Mouse (Mus musculus) gonadal fat pad, adult 2 months (tissue): ENCODE measurements around the gene B9d1. TPM values are rescaled to one million over a fixed set of nuclear protein-coding genes. Genes with fewer than 3 reads are reported as not detected.

ENCODE experiments used
- DNase-seq: peaks from one replicate; pipeline ENCODE4 v3.0.0-alpha.2; 2012; ENCODE audit warnings: low read depth
- polyA plus RNA-seq: library from polyadenylated mRNA; depleted of rRNA; stranded (reverse); fragments of >200 nt; gene quantifications from 2 replicates; pipeline ENCODE4 v1.2.3, GENCODE M21; 2012

B9d1 gene
- polyA plus RNA-seq, 1 experiment, result 32.2 TPM

DNA sequence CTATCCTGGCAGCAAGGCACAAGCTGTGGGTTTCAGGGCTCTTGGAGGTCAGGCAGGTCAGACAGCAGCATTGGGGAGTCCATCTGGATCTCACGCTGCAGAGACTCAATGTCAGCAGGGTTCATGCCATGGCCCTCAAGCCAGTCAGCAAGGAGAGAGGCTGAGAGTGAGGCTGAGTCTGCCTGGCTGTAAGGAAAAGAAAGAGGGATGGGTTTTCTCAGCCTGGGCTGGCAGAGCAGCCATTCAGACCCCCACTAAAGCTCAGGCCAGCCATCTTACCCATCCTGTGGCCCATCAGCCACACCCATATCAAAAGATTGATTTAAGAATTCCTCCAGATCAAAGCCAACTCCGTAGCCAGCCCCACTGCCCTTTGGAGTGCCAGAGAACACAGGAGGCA is 15.9 kb upstream of the B9d1 start:
- DNase-seq, result no peak

DNA sequence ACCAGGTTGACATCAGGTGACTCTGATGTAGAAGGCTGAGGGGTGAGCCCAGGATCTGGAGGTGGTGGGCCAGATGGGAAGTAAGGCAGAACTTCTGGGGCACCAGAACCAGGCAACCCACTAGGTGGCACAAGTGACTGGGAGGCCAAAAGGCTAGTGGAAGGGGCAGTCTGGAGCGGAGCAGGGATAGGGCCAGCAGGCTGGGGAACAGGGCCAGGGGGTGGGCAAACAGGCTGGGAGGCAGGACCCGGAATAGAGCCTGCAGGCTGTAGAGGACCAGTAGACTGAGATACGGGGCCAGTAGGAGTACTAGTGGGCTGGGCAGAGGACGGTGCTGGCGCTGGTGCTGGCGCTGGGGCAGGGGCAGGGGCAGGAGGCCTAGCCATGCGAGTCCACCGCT is 15.1 kb upstream of the B9d1 start:
- DNase-seq, result no peak

DNA sequence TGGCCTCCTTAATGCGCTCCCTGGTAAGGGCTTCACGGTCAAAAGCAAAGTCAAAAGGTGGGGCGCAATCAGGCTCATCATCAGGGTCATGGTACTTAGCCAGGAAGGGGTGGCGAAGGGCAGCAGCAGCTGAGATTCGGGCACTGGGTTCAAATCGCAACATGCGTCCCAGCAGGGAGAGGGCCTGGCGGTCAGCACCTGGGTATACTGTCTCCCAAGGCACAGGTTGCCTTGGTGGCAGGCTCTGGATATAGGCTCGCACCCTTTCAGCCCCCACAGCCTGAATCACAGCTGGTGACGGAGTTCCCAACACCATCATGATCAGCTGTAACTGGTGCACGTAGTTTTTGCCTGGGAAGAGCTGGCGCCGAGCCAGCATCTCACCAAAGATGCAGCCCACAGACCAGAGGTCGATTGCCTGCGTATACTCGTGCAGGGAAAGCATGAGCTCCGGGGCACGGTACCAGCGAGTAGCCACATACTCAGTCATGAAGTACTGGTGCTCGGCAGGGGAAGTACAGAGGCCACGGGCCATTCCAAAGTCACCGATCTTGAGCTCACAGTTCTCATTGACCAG is 13.9 kb upstream of the B9d1 start:
- no peak for DNase-seq

DNA sequence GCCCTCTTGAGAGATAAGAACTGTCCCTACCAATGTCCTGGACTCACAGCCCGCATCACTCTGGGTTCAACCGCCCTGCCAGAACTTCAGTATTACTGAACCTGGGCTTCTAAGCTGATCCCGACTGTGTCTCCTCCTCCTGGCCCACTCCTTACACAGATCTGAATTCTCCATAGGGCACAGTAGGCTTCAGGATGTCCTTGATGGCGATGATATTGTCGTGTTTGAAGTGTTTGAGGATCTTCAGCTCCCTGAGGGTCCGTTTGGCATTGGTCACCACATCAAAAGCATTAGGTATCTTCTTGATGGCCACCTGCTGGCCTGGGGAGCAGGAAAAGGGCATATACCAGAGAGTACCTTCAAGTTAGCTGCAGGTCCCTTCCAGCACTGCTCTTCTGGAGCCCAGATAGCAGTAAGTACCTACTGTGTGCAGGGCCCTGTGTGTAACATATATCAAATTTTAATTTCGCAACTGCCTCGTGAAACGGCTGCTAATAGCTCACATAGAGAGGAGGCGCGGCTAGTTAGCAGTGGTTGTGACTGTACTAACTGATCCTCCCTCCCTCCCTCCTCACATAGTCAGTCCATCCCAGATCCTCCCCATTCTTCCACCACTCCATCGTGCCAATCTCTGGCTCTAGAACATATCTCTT is 12.1 kb upstream of the B9d1 start:
- DNase-seq, result no peak

DNA sequence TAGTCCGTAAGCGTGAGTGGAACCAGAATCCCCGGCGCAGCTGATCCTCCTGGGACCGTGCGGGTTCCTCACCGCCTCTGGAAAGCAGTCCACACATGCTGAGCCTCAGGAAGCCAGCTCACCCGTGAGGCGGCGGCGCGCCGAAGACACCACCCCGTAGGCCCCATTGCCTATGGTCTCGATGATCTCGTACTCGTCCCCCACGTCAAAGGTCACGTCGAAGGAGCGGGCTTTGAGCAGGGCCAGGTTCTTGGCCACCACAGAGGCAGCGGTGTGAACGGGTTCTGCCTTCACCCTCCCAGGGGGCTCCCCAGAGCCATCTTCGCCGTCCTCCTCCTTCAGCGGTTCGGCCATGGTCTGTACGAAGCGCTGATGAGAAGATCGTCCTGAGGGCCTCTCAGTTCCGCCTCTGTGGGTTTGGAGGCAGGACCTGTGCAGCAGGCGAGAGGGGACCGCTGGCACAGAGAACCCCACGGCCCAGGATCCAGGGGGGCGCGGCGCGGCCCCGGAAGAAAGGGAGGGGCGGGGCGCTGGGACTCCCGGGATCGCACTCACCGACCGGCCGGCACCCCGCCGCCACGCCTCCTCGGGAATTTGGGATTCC is 11.3 kb upstream of the B9d1 start:
- no peak for DNase-seq

DNA sequence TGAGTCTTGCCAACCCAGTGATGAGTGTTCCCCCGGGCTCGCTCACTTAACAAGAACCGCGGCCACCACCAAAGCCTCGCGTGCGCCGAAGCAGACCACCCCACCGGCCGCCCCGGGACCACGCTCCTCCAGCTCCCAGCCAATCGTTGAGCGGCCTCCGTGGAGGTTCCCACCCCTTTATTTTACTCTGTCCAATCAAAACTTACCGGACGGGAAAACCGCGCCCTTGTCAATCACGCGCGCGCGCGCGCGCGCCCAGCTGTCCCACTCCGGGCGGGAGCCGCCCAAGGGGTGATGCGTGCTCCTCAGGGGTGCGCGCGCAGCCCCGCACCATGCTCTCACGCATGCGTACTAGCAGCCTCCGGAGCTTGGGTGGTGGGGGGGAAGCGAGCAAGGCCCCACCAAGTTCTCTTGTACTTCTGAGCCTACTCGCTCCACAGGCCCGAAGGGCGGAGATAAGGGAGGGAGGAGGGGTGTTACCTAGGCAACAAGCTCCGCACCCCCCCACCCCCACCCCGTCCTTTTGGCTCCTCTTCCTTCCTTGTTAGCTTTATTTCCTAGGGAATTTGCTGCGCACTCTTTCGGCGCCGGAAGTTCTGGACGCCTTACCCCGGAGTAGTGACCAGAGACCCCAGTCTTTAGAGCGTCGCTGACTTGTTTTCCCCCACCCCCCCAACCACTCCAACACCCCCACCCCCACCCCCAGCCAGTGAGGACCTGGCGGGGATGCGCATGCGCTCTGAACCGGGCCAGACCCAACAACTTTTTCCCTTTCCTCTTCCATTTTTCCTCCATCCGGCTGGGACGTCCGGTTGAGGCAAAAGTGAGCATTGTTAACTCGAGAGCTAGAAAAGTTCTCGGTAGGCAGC is 10.6 kb upstream of the B9d1 start, which contains the start of gene Mapk7:
Mapk7 (minus strand) TSS at position 278 of the 869 bp plus-strand sequence.
- peak; percentile 58 for DNase-seq

DNA sequence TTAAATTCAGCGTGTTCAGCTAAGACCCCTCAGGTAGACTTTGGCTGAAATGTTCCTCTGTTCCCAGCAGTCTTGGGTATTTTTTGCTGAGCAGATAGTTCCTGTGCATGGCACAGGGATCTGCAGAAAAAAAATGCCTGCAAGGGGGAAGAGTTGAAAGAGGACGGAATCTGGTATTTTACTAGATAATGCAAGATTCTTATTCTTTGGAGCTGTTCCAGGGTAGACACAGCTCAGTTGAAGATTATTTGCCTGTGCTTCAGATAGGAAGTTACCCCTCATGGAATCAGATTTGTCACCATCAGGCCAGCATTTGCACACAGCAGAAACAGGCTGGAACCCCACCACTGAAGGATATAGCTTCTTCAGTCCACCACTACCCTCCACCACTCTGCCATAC is 9.4 kb upstream of the B9d1 start:
- DNase-seq, result no peak

DNA sequence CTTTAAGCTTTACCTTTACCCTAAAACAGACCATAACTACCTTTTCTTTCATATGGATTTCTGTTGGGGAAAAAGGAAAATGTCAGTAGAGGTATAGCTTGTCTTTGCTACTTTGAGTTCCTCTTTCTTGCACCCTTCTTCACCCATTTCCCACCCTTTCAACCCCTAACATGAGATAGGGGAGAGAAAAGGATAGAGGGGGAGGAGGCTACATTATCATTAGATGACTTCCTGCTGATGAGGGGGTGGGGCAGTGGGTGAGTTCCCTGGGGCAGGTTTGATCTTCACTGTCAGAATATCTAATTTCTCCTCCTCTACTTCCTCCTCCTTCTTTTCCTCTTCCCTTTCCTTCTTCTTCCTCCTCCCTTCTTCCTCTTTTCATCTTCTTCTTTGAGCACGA is 7.5 kb upstream of the B9d1 start:
- DNase-seq, result no peak

DNA sequence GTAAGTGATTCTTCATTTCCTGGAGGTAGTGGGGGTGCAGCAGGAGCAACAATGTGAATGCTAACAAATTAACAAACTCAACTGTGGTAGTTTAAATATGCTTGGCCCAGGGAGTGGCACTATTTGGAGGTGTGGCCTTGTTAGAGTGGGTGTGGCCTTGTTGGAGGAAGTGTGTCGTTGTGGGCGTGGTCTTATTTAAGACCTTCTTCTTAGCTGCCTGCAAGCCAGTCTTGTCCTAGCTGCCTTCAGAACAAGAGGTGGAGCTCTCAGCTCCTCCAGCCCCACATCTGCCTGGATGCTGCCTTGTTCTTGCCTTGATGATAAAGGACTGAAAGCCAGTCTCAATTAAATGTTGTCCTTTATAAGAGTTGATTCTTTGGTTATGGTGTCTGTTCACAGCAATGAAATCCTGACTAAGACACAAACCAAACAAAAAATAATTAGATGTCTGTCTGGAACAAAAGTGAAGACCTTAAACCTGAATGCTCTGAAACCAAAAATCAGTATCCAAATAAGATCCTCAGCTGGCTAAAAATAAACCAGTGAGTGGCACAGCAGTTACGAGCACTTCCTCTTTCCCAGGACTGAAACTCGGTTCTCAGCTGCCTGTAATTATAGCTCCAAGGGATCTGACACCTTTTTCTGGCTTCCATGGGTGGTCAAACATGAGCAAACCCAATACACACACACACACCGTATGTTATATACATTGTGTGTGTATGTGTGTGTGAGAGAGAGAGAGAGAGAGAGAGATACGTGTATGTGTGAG is 6.0 kb upstream of the B9d1 start:
- no peak for DNase-seq

DNA sequence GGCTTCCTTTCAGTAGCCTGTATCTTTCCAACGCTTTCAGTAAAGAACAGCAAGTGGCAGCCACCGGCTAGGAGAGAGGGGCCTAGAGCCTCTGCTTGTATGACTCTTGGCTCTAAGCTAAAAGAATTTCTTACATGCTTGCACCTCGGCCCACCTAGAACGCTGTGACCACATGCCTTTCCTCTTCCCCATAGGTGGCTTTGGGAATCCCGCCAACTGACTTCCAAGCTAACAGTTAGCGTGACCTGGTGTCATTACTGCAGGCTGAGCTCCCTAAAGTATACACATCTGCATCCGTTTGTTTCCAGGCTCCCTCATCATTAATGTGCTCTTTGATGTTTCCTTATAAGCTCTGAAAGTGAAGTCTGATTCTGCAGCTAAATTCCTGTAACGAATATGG is 1.0 kb upstream of the B9d1 start:
- DNase-seq, result no peak

DNA sequence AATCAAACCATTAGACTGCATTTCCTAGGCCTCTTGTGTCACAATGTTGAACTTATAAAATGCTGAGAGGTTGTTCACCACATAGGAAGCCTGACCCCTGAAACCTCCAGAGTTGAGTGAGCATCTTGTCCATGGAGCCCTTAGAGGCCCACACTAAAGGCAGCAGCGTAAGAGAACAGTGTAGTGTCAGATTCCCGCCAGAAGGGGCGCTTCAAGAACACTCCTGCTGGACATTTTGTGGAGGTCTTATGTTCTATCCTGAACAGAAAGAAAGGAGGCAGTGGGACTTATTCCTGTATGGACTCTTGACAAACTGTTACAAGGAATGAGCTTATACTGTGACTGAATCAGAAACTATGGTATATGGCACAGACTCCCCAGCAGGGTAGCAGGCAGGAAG is 10.0 kb downstream of the B9d1 start:
- DNase-seq, result no peak

DNA sequence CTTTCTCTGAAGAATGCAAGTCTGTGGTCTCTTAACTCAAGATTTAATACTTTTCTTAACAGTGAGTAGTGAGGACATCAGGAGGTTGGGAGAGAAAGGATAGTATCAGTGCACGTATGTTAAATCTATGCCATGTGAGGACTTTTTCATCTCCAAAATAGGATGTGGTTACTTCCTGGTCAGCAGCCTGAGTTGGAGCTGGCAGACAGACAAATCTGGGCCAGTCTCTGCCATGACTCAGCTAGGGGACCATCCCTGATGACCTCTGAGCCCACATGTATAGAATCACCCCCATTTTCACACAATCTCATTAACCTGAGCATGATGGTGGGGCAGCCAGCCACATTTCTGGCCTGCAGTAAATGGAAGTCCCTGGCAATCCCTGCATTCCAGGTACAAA is 13.0 kb downstream of the B9d1 start:
- DNase-seq, result no peak

DNA sequence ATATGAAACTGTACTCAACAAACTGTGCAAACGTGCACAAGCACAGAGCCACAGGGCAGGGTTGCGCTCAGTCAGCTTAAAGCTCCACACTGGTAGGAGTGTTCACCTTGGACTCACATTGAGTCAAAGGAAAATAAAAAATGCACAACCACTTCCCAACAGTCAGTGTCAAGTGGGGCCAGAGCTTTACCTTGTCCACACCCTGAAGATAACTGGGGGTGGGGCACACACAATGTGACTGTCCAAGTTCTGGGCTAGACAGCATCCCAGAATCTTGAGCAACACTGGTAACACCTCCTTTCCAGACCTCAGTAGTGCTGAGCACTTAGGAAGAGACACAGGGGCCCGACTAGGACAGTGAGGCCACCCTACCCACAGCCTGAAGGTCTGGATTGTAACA is 13.9 kb downstream of the B9d1 start:
- DNase-seq, result no peak

DNA sequence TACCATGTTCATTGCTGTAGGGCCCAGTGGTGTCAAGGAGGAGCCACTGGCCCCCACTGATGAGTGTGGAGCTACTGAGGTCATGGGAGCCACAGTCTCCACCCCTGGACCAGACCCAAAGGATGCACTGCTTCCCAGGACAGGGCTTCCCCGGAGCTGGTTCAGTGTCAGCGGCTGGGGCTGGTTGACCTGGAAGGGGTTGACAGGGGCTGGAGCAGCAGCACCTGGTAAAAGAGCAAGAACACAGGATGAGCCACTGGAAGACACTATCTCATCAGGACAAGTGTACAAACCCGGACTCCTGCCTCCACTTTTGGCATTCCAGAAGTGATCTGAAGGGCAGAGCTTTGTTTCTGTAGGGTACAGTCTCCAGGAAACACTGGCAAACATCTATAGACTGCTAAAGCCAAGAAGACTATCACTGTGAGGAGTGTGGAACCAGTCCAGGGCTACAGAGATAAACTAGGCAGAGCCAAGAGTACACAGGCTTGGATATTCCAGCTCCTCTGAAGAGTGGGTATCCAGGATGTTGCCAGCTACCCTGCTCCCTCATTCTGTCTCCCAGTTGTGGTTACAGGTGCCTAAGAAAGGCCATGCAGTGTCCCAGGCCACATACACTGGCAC is 14.7 kb downstream of the B9d1 start:
- DNase-seq, result no peak

DNA sequence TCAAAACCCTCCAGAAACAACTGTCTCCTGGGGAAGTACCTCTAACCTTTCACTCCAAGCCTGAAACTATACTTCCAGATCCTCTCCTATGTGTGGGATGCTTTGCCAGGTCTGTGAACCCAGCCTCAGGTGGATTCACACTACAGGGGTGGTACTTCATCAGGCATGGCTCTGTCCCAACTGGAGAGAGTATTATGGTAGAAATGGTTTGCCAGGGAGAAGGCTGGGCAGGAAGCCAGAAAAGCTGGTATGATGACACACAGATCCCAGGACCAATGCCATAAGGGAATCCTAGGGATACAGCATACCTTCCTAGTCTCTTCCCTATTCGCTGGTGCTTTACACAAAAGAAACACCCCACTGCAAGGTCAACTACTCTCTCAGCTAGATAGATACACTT is 21.9 kb downstream of the B9d1 start:
- no peak for DNase-seq

DNA sequence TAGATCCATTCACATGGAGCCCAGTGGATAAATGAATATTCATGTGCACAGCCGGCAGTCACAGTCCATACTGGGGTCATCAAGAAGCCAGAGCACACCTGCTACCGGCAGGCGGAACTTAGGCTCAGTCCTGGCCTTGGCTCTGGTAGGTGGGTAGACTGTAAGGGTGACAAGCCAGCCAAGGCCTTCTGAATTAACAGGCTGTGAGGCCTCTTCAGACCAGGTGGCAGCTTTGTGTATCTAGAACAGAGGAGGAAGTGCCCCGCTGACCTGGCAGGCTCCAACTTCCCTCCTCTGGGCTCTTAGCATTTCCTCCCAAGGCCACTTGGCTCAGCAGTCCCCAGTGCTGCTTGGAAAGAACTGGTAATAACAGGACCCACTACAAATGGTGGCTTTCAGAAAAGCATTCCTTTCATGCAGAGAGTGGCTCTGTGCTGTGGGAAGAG is 24.3 kb downstream of the B9d1 start:
- DNase-seq, result no peak

DNA sequence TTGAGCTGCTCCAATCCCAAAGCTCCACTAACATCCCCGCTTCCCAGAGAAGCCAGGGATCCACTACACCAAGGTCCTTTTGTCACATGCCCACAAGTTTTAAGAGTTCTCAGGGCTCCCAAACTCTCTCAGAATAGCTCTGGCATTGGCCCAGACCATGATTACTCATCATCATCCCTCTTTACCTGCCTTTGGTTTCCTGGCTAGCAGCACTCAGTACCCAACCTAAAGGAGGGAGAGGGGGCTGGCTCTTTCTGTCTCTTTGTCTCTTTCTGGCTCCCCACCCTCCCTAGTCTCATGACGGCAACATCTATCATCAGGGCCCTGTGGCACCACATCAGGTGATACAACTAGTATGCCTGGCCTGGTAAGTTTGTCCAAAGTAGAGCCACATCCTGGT is 27.9 kb downstream of the B9d1 start:
- no peak for DNase-seq

DNA sequence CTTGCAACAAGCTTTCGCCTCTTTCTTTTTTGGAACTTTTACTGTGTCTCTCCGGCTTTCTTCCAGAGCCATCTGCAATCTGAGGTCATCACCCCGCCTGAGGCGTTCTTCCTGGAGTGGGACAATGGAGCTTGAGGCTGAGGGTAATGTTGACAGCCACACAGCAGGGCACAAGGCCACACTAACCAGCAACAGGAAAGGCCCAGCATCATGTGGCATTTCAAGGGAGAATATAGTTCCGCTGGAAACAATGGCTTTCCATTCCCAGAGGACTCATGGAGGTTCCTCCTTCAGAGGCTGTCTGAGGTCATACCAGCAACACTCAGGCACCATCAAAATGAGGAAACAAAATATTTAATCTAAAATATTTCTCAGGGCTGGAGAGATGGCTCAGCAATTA is 28.6 kb downstream of the B9d1 start:
- DNase-seq, result no peak

DNA sequence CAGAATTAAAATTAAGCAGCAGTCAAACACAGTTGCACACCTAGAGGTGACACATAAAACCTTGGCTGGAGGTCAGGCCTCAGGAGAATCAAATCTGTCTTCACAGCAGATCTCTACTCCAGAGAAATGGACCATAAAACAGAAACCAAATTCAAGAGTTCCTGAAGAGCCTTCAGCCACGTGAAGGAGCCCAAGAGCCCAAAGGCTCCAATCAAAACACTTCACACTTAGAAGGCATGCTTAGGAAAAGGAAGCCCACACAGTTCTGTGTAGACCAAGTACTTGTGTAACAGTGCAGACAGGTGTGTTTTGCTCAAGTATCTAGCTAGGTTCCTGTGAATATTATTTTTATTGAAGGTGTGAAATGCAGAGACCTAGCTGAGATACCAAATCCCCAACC is 30.6 kb downstream of the B9d1 start:
- DNase-seq, result no peak

DNA sequence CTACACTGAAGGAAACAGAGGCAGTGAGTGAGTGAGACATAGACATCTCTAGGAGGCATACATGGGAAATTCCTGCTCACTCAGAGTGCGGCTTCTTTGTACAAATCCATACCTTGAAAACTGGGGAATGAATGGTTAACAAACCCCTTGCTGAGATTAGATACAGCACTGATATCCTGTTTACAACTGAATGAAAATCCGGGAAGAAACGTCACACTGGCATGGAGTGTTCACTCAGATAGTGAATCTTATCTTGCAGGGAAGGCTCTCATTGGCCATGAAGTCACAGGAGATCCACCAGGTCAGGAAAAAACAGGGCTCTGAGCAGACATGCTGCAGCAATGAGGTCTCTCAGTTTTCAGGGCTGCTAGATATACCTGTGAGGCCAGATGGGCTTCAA is 32.0 kb downstream of the B9d1 start:
- no peak for DNase-seq

DNA sequence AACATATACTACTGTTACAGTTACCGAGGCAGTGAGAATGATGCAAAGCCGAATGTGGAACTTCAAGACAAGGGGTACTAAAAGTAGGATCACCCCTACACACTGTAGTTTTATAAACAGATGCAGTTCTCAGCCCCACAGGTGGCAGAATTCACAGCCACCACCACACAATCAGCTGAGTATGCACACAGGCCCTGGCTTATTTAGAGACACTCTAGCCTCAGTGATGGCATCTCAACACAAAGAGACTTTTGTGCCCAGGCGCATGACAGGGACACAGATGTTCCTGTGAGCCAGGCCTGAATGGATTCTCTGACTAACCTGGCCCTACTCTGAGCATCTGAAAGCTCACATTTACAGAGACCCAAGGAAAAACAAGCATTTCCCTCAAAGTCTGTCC is 32.4 kb downstream of the B9d1 start:
- no peak for DNase-seq
